ENCODE assay signal across 18 mouse cellular contexts in genomic region chr5:53427411-53427810, GRCm38 (mm10). TPM values are rescaled to one million over a fixed set of nuclear protein-coding genes. Genes with fewer than 3 reads are reported as not detected.
A peak's percentile ranks its signal among the peaks of the same experiment; 100 is the strongest.
DNase-seq lines count a peak whose midpoint lies in the region; ATAC-seq lines count a peak whose summit lies in the region.
"Had no signal": no experiment of that assay in that cellular context is flagged by ENCODE, and none has a peak within 500 bp of the region (broad histone marks: within the 10 kb centered on the region; RNA-seq: fewer than 3 reads in every experiment).

No protein-coding gene starts in this region.

- H3K4me1 ChIP-seq in neural tube, embryonic 15.5 days = no peaks in the 10 kb centered on the region
- no peaks in the 10 kb centered on the region for H3K4me1 ChIP-seq in forebrain, embryonic 11.5 days (replicated peaks; ENCODE audit: control insufficient read depth, insufficient read depth, low read length)
- H3K4me1 ChIP-seq: hindbrain, embryonic 10.5 days; liver, embryonic 12.5 days; midbrain, embryonic 13.5 days had no signal

- ATAC-seq in neural tube, embryonic 15.5 days (ENCODE audit: low FRiP score) = no peak
- ATAC-seq in forebrain, embryonic 11.5 days (replicated peaks; ENCODE audit: low FRiP score) = no peak
- ATAC-seq: forebrain, postnatal 0 days; intestine, postnatal 0 days; liver, embryonic 12.5 days; midbrain, embryonic 13.5 days had no signal

- no peak overlapping the region for H3K4me2 ChIP-seq in neural tube, embryonic 15.5 days
- no peak overlapping the region for H3K4me2 ChIP-seq in forebrain, embryonic 11.5 days (ENCODE audit: low read depth, low read length, severe bottlenecking)
- H3K4me2 ChIP-seq: liver, embryonic 12.5 days; midbrain, embryonic 13.5 days had no signal

- peak; percentile 9 for DNase-seq in cerebellum, adult 9-11 months
- no peak for DNase-seq in cerebellum, postnatal 25 days
- DNase-seq in left cerebral cortex, postnatal 4 days = peak; percentile 32
- no peak for DNase-seq in left cerebral cortex, adult 8-10 months (ENCODE audit: low spot score in 2 of 2)
- peak; percentile 48 for DNase-seq in adrenal gland, postnatal 10 days
- peak; percentile 56 for DNase-seq in heart, postnatal 4 days
- DNase-seq in forebrain, embryonic 11.5 days (ENCODE audit: low spot score) = no peak
- DNase-seq: cerebellum, adult 18-20 months; forebrain, postnatal 0 days; gastrocnemius, postnatal 10 days; kidney, postnatal 14 days; thymus, adult 2 months had no signal

- H3K9me3 ChIP-seq in neural tube, embryonic 15.5 days (replicated peaks) = no peaks in the 10 kb centered on the region; the same call in 1 of the 2 replicates
- no peaks in the 10 kb centered on the region for H3K9me3 ChIP-seq in forebrain, embryonic 11.5 days (ENCODE audit: control insufficient read depth, low read length)
- H3K9me3 ChIP-seq: liver, embryonic 12.5 days had no signal

- no peak overlapping the region for H3K9ac ChIP-seq in neural tube, embryonic 15.5 days (replicated peaks)
- no peak overlapping the region for H3K9ac ChIP-seq in forebrain, embryonic 11.5 days (ENCODE audit: low read length)
- H3K9ac ChIP-seq: forebrain, postnatal 0 days; liver, embryonic 12.5 days; midbrain, embryonic 13.5 days had no signal

- no peaks in the 10 kb centered on the region for H3K27me3 ChIP-seq in neural tube, embryonic 15.5 days (replicated peaks)
- H3K27me3 ChIP-seq in forebrain, embryonic 11.5 days (ENCODE audit: control insufficient read depth, insufficient read depth, low read length) = no peaks in the 10 kb centered on the region
- H3K27me3 ChIP-seq: liver, embryonic 12.5 days; midbrain, embryonic 13.5 days had no signal

- no peak overlapping the region for H3K27ac ChIP-seq in neural tube, embryonic 15.5 days (replicated peaks)
- no peak overlapping the region for H3K27ac ChIP-seq in forebrain, embryonic 11.5 days (ENCODE audit: low read depth, low read length)
- H3K27ac ChIP-seq: hindbrain, embryonic 10.5 days; liver, embryonic 12.5 days; macrophage; midbrain, embryonic 13.5 days had no signal

- no peaks in the 10 kb centered on the region for H3K36me3 ChIP-seq in neural tube, embryonic 15.5 days
- H3K36me3 ChIP-seq in forebrain, embryonic 11.5 days (ENCODE audit: control insufficient read depth, insufficient read depth, low read length) = no peaks in the 10 kb centered on the region
- H3K36me3 ChIP-seq: hindbrain, embryonic 10.5 days; liver, embryonic 12.5 days; midbrain, embryonic 13.5 days had no signal

- intact Hi-C loops in left cerebral cortex, postnatal 4 days (cut with DNase I) = no loop called here

- H3K4me3 ChIP-seq in neural tube, embryonic 15.5 days (replicated peaks) = no peak overlapping the region
- H3K4me3 ChIP-seq in forebrain, embryonic 11.5 days (ENCODE audit: low read depth, low read length) = no peak overlapping the region
- H3K4me3 ChIP-seq: hindbrain, embryonic 10.5 days; liver, embryonic 12.5 days; midbrain, embryonic 13.5 days had no signal

- whole genome bisulfite sequencing in neural tube, embryonic 15.5 days = 75% methylated on average over 4 of the region's 4 CpGs
- WGBS in forebrain, embryonic 11.5 days = 86% methylated on average over 4 of the region's 4 CpGs

RNA-seq across cellular contexts. Expression of gene Rbpj, which starts 38.5 kb away (rescaled TPM):
- total RNA-seq in left cerebral cortex, postnatal 4 days (2021) = 10 to 100 TPM; 27.5 to 35.5 TPM
- total RNA-seq in left cerebral cortex, adult 8-10 months (2022) = 10 to 100 TPM; 24.7 to 33.8 (median 28.9) TPM
- total RNA-seq in adrenal gland, postnatal 10 days (2021) = 10 to 100 TPM; 39.4 to 49.0 TPM
- 10 to 100 TPM; 36.7 to 42.4 TPM for total RNA-seq in heart, postnatal 4 days (2021)
- polyA plus RNA-seq in neural tube, embryonic 15.5 days (2015; fragmentation: Nextera tagmentation; extraction: Ambion mirVana) = 23.9 and 24.7 TPM in 2 replicates
- polyA plus RNA-seq in forebrain, embryonic 11.5 days (2014; fragmentation: Nextera tagmentation; extraction: Ambion mirVana) = 59.2 and 61.5 TPM in 2 replicates

Comparison
In these comparisons a context has a peak if more than half of its experiments do, and no peak if none do; other contexts are left out.
1. DNase-seq: peak in cerebellum, adult 9-11 months (single experiment), left cerebral cortex, postnatal 4 days (single experiment), adrenal gland, postnatal 10 days (single experiment) and heart, postnatal 4 days (single experiment); none in cerebellum, postnatal 25 days (0 of 2), left cerebral cortex, adult 8-10 months (0 of 2) and forebrain, embryonic 11.5 days (single experiment).